Mouse (Mus musculus) kidney, postnatal 10 days (tissue): ENCODE data around the gene Treml1.
A peak's percentile ranks its signal among the peaks of the same experiment; 100 is the strongest.
"Not testable (repeated sequence)": the region's sequence is repeated elsewhere in the genome, so short reads cannot be mapped to it uniquely, and the experiment has no call there.

Experiments
- DNase-seq: peaks from one replicate; pipeline ENCODE4 v3.0.0; 2021; ENCODE audit warnings: mixed read lengths

The Treml1 gene

DNA sequence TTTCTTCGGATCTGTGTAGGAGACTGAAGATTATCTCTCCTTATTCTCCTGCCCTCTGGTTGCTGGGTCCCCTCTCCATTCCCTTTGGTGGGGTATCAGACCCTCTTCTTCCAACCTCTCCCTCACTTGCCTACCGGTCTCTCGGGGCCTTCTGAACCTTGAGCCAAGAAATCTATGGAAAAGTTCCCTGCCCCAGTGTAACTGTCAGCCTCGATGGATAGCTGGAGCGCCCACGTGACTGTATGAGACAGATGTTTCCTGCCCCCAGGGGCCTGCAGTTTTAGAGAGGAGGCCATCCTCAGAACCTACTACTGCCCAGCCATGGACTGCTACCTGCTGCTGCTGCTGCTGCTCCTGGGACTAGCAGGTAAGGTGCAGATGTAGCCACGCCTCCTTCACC is at the start of gene Treml1:
TSS of gene Treml1 (plus strand) at position 301 of the 400 bp plus-strand sequence.
- no peak for DNase-seq

DNA sequence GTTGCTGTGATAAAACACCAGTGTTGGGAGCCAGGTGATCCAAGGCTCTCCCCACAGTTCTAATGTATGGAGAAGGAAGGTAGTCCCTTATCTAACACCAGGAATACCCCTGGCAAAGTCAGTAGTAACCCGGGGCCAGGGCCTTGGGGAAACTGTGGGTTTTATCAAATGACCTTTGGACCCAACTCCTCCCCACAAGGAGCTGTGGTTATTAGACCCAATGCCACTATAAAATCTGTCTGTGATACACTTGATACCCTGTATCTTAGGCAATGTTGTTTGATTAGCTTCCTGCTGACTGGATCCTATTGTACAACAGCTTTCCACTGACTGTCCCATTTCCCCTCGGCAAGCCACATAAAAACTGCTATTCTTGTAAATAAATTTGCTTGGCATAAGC is 47.6 kb upstream of the Treml1 start:
- no peak for DNase-seq

DNA sequence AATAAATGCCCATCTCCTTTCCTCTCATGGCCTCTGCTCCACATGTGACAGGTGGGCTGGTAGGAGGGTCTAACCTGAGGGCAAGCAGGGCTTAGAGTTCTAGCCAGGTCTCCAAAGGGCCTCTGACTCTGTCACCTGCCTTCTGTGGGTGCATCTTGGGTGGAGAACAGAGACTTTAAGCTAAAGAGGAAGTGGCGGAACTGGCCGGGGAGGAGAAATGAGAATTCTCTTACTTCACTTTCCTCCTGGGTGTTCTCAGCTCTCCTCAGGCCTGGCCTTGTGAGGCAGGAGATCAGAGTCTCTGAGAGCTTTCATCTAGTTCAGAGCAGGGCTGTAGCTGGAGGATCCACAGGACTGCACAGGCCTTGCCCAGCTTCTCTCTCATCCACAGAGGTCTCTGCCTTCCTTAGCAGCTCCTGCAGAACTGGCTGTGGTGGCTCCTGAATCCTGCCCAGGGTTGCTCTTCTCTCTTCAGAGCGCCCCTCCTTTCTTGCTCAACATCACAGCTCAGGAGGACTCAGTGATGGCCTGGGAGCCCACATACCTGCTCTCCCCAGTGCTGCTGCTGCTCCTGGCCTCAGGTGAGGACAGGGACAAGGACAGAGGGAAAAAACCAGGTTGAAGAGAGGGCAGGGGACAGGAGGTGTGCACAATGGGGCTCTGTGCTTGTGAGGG is 43.7 kb upstream of the Treml1 start, which contains the start of gene B430306N03Rik:
TSS of gene B430306N03Rik (plus strand) at position 237 of the 675 bp plus-strand sequence.
- not testable (repeated sequence) for DNase-seq

DNA sequence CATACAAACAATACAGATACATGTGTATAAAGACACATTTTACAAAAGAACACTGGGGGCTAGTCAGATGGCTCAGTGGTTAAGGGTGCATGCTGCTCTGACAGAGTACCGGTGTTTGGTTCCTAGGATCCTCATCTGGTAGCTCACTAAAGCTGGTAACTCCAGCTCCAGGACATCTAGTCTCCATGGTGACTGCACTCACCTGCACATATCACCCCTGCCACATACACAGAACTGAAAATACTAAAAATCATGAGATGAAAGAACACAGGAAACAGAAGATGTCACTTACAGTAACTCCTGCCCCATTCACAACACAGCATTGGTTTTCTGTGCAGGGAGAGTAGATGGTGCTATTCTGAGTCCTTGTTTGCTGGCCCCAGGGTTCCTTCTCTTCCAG is 41.0 kb upstream of the Treml1 start:
- no peak for DNase-seq

DNA sequence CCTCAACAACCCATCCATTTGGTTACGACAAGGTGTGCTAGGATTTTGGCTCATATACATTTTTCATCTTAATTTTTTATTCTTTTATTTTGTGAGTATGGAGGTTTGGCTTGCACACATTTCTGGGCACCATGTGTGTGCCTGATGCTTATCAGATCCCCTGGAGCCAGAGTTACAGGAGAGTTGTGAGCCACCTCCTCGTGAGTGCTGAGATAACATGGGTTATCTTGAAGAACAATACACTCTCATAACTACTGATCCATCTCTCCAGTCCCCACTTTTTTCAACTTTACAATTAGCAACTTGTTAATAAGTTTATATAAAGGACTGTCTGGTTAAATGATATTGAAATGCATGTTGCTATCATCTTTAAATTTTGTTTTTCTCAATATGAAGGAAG is 38.4 kb upstream of the Treml1 start:
- DNase-seq: no peak

DNA sequence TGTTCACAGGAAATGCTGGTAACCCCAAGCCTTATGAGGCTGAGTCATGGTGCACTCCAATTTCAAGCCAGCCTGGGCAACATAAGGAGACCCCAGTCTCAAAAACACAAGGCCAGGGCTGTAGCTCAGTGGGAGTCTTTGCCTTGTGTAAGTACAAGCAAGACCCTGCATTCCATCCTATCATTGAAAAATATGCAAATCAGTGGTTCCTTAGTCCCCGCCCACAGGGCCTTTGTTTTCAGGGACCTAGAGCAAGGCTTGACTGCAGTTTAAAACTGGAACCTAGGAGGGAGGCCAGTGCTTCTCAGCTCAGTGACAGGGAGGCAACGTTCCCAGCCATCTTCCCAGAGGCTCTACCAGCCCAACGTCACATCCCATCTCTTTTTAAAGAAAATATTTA is 36.5 kb upstream of the Treml1 start:
- DNase-seq: no peak

DNA sequence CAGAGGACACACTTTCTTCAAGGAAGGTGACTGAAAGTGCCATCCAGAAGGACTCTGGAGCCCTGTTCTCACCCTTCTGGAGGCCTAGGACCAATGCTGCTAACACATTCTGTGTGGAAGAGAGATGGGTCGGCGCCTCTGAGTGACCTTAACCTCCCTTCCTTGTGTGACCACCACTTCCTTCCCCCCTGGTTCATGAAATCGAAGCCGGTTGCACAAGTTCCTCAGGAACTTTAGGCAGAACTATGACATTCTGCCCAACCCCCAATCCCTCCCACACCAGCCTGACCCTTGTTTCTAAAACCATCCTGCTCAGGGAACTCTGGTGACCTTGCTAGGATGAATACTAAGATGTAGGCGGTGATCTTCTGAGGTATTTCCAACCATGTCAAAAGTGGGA is 35.5 kb upstream of the Treml1 start:
- no peak for DNase-seq

DNA sequence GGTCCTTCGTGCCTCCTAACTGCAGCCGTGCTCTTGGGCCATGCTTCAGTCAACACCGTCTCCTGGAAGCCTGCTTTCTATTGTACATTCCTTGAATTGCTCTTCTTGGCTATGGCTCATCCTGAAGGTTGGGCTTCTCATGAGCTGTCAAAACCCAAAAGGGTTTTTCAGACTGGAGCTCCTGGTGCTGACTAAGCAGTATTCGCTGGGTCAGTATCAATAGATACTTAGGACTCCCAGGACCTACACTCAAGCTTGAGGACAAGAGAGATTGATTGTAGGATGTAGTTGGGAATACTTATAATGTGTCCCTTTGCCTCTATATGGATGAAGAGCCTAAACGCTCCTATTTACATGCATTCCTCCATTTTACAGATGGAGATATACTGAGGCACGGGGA is 34.6 kb upstream of the Treml1 start:
- DNase-seq: no peak

DNA sequence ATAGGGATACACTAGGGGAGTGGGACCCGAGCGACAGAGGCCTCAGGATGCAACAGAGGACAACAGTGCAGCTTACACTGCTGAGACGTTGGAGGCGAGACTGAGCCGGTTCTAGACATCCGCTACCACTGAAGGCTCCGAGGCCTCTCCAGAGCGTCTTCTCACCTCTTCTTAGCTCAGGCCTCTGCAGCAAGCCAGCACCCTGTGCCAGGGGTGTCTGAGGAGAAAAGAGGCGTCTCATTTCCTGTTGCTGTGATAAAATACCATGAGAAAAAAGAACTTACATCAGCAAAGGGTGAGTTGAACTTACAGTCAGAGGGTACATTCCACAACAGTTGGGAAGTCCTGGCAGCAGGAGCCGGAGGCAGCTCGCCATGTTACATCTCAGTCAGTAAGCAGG is 34.1 kb upstream of the Treml1 start:
- DNase-seq: no peak

DNA sequence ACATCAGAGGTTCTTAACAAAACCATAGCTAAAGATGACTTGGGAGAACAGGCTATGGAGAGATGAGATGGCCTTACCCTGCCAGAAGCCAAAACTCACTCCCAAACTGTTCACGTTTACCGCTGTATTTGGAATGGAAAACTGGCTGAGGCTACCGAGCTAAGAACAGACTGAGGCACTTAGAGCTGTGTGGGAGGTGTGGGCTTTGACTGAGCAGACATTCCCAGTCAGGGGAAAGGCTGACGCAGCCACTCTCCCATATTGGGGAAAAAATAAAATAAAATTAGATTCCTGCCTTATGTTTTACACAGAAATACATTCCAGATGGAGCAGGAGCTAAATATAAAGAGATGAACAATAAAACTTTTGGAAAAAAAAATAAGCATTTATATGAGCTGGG is 33.1 kb upstream of the Treml1 start:
- DNase-seq: no peak

DNA sequence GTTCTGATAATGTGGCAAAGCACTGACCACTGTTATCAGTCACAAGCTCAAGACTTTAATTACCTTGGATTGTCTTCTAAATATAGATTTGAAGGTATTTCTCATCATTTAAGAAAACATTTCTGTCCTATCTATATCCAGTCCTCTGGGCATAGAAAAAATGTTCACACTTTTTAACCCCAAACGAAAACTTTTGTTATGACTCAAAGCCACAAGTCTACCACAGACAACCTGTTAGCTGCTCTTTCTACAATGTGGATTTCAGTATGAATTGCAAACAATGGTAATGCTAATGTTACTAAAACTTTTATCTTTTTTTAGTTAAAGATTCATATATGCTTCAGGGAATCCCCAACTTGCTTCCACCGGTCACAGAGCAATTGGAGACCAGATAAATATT is 27.2 kb upstream of the Treml1 start:
- DNase-seq: no peak

DNA sequence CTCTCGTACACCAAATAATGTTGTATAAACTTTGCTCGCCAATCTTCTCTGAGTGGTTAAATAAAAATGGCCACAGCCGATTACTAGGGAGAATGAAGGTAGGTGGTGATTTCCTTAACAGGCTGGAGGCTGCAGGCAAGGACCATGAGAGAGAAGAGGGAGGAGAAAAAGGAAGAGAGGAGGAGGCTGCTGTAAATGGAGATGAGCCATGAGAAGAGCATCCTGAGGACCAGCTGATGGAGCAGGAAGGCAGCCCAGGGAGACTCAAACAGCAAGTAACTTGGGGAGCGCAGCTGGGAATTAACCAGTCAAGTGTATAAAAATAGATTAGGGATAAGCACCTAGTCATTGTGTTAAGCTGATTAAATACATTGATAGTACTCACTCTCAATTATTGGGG is 25.5 kb upstream of the Treml1 start:
- DNase-seq: no peak

DNA sequence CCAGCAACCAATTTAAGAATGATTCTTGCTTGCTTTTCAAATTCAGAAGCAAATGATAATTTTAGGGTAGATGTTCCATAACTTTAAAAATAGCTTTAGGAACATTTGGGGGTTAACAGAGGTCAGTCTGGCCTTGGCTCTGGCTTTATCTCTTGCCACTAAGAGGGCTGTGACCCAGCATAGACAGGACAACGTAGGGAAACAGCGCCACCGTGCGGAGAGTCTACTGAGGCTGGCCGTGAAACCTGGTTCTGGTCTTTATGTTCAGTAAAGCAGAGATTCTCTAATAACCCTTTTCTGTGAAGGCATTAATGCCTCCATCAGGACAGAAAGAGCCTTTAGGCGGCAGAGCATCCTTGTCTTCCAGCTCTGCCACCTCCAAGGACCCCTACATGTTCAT is 22.9 kb upstream of the Treml1 start:
- peak; percentile 90 for DNase-seq

DNA sequence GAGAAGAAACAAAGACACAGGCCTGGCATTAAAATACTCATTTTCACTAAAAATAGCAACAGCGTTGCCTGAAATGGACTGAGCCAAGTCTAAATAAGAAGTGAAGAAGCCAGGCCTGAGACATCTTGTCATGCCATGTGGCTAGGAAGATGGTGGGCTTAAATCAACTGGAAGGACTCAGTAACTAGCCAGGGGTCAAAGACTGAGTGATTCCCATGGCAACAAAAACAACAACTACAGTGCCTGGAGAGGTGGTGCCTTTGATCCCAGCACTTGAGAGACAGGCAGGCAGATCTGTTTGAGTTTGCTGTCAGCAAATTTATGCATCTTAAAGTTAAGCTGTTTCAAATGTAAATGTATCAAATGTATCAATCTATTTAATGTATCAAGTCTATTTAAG is 19.4 kb upstream of the Treml1 start:
- no peak for DNase-seq

DNA sequence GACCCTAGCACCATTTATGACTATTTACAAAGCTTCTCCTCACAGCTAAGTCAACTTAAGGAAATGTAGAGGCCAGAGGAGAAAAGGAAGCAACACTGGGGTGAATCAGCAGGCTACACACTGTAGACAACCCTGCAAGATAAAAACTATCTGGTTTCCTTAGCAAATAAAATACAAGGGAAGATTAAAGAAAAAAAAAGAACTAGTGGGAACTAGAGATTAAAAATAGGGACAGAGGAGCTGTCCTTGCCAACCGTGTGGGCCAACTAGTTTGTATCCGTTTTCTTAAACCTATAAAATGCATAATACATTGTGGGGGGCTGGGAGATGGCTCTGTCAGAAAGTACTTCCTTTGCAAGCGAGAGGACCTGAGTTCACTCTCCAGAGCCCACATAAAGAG is 17.8 kb upstream of the Treml1 start:
- no peak for DNase-seq

DNA sequence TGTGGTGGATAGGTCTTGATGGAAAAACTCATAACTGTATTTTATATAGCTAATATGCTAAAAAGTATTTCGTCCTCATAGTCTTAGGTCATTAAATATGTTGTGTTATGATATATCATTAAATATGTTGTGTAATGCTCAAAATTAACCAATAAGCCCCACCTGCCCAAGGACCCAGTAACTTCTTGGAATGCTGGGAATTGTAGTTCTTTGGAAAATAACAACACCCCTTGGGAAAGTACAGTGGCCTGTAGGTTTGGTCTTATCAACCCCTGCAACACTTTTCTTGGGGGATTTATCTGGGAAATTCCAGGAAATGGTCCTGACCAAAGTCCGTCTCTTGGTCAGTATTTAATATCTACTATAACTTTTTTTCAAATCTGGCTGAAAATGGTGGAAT is 16.7 kb upstream of the Treml1 start:
- DNase-seq: no peak

DNA sequence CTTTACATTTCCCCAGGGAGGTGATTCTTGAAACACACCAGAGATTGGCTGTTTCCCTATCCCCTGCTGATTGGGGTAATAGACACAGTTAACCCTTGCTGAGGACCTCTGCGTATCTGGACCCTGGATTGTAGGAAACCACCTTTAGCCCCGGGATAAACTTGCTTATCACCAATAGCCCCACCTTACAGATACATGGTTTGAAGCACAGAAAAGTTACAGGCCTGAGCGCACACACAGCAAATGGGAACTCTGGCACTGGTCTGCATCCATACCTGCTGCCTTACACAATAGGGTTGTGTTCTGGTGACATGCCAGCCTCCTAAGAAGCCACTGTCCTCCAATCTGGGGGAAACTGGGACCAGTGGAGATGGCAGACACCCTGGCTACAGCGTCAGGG is 13.9 kb upstream of the Treml1 start:
- no peak for DNase-seq

DNA sequence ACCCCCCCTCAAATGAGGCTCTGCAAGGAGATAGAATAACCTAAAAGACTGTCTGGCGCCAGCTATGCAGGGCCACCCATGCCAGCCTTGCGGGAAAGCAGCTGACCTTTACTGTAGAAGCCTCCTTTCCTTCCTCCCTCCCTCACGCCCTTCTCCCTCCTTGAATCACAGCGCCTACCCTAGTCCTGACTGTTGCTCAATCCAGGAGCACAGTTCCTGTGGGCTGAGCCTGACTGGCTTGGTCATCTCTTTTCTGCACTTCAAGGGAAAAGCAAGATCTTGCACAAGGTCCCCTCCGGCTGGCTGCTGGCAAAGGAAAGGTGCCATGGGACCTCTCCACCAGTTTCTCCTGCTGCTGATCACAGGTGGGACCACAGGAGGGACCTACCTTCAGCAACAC is 13.5 kb upstream of the Treml1 start, which contains the start of gene Trem2:
TSS of gene Trem2 (plus strand) at position 171 of the 400 bp plus-strand sequence.
- DNase-seq: no peak

DNA sequence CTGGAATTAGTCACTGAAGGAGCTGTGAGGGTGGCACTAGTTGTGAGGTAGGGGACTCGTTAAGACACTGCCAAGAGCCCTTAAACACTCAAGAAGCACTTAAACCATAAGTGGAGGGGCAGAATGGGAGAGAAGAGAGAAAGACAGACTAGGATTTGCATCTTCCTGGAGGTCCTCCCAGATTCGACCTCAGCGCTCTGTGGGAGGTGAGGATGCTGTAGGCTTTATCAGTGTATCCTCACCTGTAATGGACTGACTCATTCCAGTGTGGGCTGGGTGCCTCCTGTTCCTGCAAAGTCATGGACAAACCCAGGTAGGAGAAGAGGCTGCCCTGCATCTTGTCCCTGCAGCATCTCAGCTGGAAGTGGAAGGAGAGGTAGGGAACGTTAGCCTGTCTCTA is 12.9 kb upstream of the Treml1 start:
- no peak for DNase-seq

DNA sequence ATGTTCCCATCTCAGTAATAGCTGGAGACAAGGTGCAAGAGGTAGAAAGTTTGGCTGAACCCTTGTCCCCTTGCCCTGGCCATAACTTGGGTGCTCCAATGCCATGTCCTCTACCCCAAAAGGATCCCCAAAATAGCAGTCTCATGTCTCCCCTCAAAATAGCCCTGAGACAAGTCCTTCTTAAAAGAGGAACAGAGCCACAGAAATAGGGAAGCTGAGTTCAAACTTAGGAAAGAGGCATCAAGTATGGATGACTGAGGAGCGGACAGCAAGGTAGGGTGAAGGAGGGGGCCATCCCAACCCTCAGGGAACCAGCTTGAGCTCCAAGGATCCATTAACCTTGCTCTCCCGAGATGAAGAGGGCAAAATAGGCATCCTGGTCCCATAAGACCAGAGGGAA is 12.4 kb upstream of the Treml1 start:
- no peak for DNase-seq

DNA sequence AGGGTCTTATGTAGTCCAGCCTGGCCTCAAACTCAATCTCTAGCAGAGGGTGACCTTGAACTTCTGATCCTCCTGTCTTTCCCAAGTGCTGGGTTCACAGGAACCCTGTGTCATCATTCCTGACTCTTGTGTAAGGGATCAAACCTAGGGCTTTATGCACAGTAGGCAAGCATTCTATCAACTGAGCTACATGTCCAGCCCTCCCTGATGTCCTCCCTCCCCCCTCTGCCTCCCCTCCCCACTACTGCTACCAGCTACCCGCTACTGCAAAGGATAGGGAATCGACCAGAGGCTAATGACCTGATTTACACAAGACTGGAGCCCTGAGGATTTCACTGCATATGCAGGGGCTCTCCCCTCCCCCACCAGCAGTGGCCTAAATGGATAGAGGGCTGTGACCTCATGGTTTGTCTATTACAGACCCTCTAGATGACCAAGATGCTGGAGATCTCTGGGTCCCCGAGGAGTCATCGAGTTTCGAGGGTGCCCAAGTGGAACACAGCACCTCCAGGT is 9.0 kb upstream of the Treml1 start:
- DNase-seq: no peak

DNA sequence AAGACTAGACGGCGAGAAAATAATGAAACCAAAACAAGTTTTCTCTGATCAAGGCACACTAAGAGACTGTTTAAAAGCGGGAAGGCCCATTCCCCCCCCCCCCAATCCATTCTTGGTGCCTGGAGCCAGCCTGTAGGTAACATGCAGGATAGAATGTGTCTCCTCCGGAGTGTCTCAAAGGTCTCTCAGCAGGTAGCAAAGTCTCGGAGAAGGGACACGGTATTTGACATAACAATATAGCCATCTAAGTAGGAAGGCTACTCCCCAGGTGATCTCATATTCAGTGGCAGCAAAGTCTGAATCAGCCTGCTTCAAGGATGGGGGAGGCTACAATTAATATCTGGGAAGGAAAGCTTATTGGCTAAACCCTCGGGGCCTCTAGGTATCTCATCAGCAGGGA is 6.7 kb upstream of the Treml1 start:
- not testable (repeated sequence) for DNase-seq

DNA sequence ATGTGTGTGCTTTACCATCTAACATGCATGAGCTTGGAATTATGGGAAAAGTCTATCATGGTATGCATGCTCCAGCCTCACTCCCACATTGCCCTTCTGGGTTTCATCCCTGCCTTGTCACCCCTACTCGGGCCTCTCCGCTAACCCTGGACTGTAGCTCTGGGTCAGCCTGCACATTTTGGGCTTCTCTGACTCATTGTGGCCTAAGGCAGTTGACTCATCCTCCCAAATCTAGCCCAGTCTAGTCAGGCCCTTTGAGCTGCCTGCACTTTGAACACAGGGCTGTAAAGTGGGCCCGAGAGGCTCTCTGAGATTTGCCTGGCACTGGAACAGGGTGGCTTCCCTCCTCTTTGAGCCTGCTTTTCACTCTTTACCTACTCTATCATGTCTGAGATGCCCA is 3.9 kb upstream of the Treml1 start:
- no peak for DNase-seq

DNA sequence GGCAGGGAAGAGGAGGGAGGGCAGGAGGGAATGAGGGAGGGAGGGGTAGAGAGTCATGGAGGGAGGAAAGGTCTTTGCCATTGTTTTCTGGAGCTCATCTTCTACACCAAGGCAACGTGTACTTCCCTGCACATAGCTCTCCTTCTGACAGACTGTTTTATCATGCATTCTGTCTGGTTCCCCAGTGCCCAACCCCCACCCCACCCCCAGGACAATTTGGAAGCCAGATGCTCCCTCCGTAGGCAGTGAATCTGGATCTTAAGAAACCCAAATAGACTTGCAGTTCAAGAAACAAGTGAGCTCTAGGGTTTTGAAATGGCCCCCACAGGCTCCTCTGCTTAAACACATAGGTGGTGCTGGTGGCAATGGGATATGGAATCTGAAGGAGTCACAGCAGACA is 1.8 kb upstream of the Treml1 start:
- DNase-seq: no peak

DNA sequence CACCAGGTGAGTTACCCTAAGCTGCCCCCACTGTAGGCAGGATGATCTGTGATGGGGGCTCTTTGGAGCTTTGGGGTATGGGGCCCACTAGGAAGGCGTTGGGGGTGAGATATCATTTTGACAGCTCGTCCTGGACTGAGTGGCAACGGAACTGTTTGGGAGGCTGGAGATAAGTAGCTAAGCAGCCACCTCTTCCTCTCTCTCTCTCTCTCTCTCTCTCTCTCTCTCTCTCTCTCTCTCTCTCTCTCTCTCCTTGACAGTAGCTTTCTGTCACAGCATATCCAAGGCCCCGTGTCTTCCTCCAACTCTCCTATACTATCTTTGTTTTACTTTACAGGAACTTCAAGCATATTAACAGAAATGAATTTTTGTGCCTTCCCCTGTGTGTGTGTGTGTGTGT is 746 bp downstream of the Treml1 start:
- DNase-seq: no peak
